In genomic region chr6:13873959-13874358, GRCm38 (mm10) we compare ENCODE assay signal across 31 mouse cellular contexts. TPM values are rescaled to one million over a fixed set of nuclear protein-coding genes. Genes with fewer than 3 reads are reported as not detected.
DNase-seq lines count a peak whose midpoint lies in the region; ATAC-seq and TF ChIP-seq lines count a peak whose summit lies in the region.
"Had no signal": no experiment of that assay in that cellular context is flagged by ENCODE, and none has a peak within 500 bp of the region (broad histone marks: within the 10 kb centered on the region; RNA-seq: fewer than 3 reads in every experiment).

No protein-coding gene starts in this region.

- TF ChIP-seq POLR2A in lung, adult 2 months (IDR thresholded peaks at IDR 0.05; ENCODE audit: borderline replicate concordance, extremely low read depth, low read depth, low read length), result no peak
- no peak for TF ChIP-seq POLR2A in bone marrow macrophage, adult 2 months (IDR thresholded peaks at IDR 0.05; ENCODE audit: borderline replicate concordance, low read depth, low read length)

- WGBS in lung, adult 2 months, result 81% methylated on average over 2 of the region's 2 CpGs
- 94% methylated on average over 2 of the region's 2 CpGs for WGBS in forebrain, embryonic 14.5 days
- WGBS in embryonic facial prominence, embryonic 10.5 days, result 84% methylated on average over 2 of the region's 2 CpGs

- peak; percentile 70 for ATAC-seq in granulocyte monocyte progenitor cell, adult 5-6 weeks (replicated peaks; ENCODE audit: poor library complexity, severe bottlenecking)
- ATAC-seq in monocyte, adult 5-6 weeks (replicated peaks; ENCODE audit: insufficient number of reproducible peaks, low FRiP score, low TSS enrichment, poor library complexity, severe bottlenecking), result 0 out of 2 replicates have a peak, but pooled peaks have one; percentile 24
- no peak for ATAC-seq in forebrain, embryonic 14.5 days
- ATAC-seq: forebrain, embryonic 16.5 days; hindbrain, embryonic 16.5 days; Patski had no signal

- peak; percentile 11 for DNase-seq in lung, postnatal 25 days (ENCODE audit: low spot score)
- DNase-seq in lung, adult 2 months, result no peak
- no peak for DNase-seq in forebrain, embryonic 14.5 days (ENCODE audit: low spot score)
- DNase-seq in embryonic facial prominence, embryonic 10.5 days (ENCODE audit: low spot score), result no peak
- DNase-seq: adrenal gland, postnatal 14 days; cerebellum, adult 8-10 months; cerebellum, postnatal 25 days; gastrocnemius, adult 2 months; gastrocnemius, postnatal 36 days; heart, adult 2 months; heart, postnatal 14 days; kidney, adult 2 months; kidney, postnatal 4 days; layer of hippocampus, postnatal 36 days; left cerebral cortex, postnatal 4 days; liver, embryonic 13.5 days; midbrain, embryonic 14.5 days; thymus, postnatal 4 days had no signal

- no peaks in the 10 kb centered on the region for H3K27me3 ChIP-seq in forebrain, embryonic 14.5 days (replicated peaks; ENCODE audit: control insufficient read depth, insufficient read depth, low read length)
- H3K27me3 ChIP-seq in embryonic facial prominence, embryonic 10.5 days (replicated peaks; ENCODE audit: low read depth, poor library complexity, severe bottlenecking), result no peaks in the 10 kb centered on the region
- H3K27me3 ChIP-seq: CH12.LX; embryonic facial prominence, embryonic 12.5 days; liver, embryonic 13.5 days; lung, embryonic 15.5 days; neural tube, embryonic 12.5 days; Patski had no signal

- H3K4me2 ChIP-seq in forebrain, embryonic 14.5 days (ENCODE audit: low read length), result no peak overlapping the region
- H3K4me2 ChIP-seq: embryonic facial prominence, embryonic 12.5 days; liver, embryonic 13.5 days; lung, embryonic 15.5 days; neural tube, embryonic 12.5 days had no signal

- no peaks in the 10 kb centered on the region for H3K9me3 ChIP-seq in forebrain, embryonic 14.5 days (replicated peaks; ENCODE audit: control insufficient read depth, low read length)
- no peaks in the 10 kb centered on the region for H3K9me3 ChIP-seq in embryonic facial prominence, embryonic 10.5 days
- H3K9me3 ChIP-seq: embryonic facial prominence, embryonic 12.5 days; forebrain, embryonic 10.5 days; hindbrain, embryonic 10.5 days; liver, embryonic 13.5 days; lung, embryonic 15.5 days; neural tube, embryonic 12.5 days had no signal

- H3K4me1 ChIP-seq in lung, adult 2 months (ENCODE audit: control insufficient read depth, insufficient read depth, low read length), result no peaks in the 10 kb centered on the region; the same call in 1 of the 2 replicates
- peaks cover 8% of the 10 kb centered on the region for H3K4me1 ChIP-seq in bone marrow macrophage, adult 2 months (ENCODE audit: control insufficient read depth, insufficient read depth, low read length)
- H3K4me1 ChIP-seq in forebrain, embryonic 14.5 days (ENCODE audit: control insufficient read depth, insufficient read depth, low read length), result peaks cover 7% of the 10 kb centered on the region; the same call in 1 of the 2 replicates
- H3K4me1 ChIP-seq in embryonic facial prominence, embryonic 10.5 days, result peaks cover 6% of the 10 kb centered on the region
- H3K4me1 ChIP-seq: neural tube, embryonic 12.5 days had no signal

- no peak for TF ChIP-seq CTCF in lung, adult 2 months (IDR thresholded peaks at IDR 0.05; ENCODE audit: insufficient read depth, low read length)
- no peak for TF ChIP-seq CTCF in bone marrow macrophage, adult 2 months (IDR thresholded peaks at IDR 0.05; ENCODE audit: low read depth, low read length)

- peak overlapping the region; percentile 19; the same call in 1 of the 2 replicates for H3K27ac ChIP-seq in bone marrow macrophage, adult 2 months (ENCODE audit: insufficient read depth, low read depth, low read length)
- no peak overlapping the region for H3K27ac ChIP-seq in forebrain, embryonic 14.5 days (ENCODE audit: low read depth, low read length)
- H3K27ac ChIP-seq in embryonic facial prominence, embryonic 10.5 days (replicated peaks), result no peak overlapping the region
- H3K27ac ChIP-seq: embryonic facial prominence, embryonic 12.5 days; forebrain, embryonic 10.5 days; gastrocnemius, adult 2 months; heart, adult 2 months; hindbrain, embryonic 10.5 days; kidney, postnatal 0 days; liver, embryonic 13.5 days; lung, embryonic 15.5 days; neural tube, embryonic 12.5 days had no signal

- H3K36me3 ChIP-seq in forebrain, embryonic 14.5 days (ENCODE audit: control insufficient read depth, insufficient read depth, low read length), result no peaks in the 10 kb centered on the region
- 0 out of 2 replicates have a peak, but pooled peaks cover 1% of the 10 kb centered on the region for H3K36me3 ChIP-seq in embryonic facial prominence, embryonic 10.5 days (replicated peaks)
- H3K36me3 ChIP-seq: embryonic facial prominence, embryonic 12.5 days; forebrain, embryonic 10.5 days; hindbrain, embryonic 10.5 days; lung, embryonic 15.5 days; neural tube, embryonic 12.5 days had no signal

- H3K4me3 ChIP-seq in lung, adult 2 months (replicated peaks; ENCODE audit: extremely low read depth, low read depth, low read length), result no peak overlapping the region
- H3K4me3 ChIP-seq in bone marrow macrophage, adult 2 months (ENCODE audit: insufficient read depth, low read length), result no peak overlapping the region
- no peak overlapping the region for H3K4me3 ChIP-seq in forebrain, embryonic 14.5 days (ENCODE audit: low read depth, low read length)
- no peak overlapping the region for H3K4me3 ChIP-seq in embryonic facial prominence, embryonic 10.5 days
- H3K4me3 ChIP-seq: embryonic facial prominence, embryonic 12.5 days; forebrain, embryonic 10.5 days; gastrocnemius, adult 2 months; heart, adult 2 months; hindbrain, embryonic 10.5 days; liver, embryonic 13.5 days; lung, embryonic 15.5 days; neural tube, embryonic 12.5 days had no signal

- H3K9ac ChIP-seq in forebrain, embryonic 14.5 days (ENCODE audit: low read length), result no peak overlapping the region
- H3K9ac ChIP-seq: embryonic facial prominence, embryonic 12.5 days; liver, embryonic 13.5 days; lung, embryonic 15.5 days; neural tube, embryonic 12.5 days had no signal

RNA-seq across cellular contexts. Expression of gene 2610001J05Rik, which starts 2.6 kb away (rescaled TPM):
- polyA plus RNA-seq in lung, adult 2 months (2012; rRNA removed), result 25.6 and 57.8 TPM in 2 replicates
- 152 and 158 TPM in 2 replicates for polyA plus RNA-seq in bone marrow macrophage, adult 2 months (2012; ENCODE audit: insufficient read depth, insufficient read length, missing spikeins)
- 55.4 and 67.5 TPM in 2 replicates for total RNA-seq in granulocyte monocyte progenitor cell, adult 5-6 weeks (2014; fragmentation: Nextera tagmentation)
- 87.8 and 102 TPM in 2 replicates for total RNA-seq in granulocyte monocyte progenitor cell, adult 5-6 weeks (2017)
- total RNA-seq in monocyte, adult 5-6 weeks (2017), result 64.0 to 80.9 TPM (median 67.1 TPM) in 3 replicates
- 73.0 and 76.9 TPM in 2 replicates for polyA plus RNA-seq in forebrain, embryonic 14.5 days (2014; fragmentation: Nextera tagmentation; extraction: Ambion mirVana)
- 86.5 and 90.9 TPM in 2 replicates for polyA plus RNA-seq in embryonic facial prominence, embryonic 10.5 days (2016; fragmentation: Nextera tagmentation; extraction: Ambion mirVana)

RNA-seq across cellular contexts. Expression of gene Gpr85, which starts 34.2 kb away (rescaled TPM):
- 0.22 and 0.35 TPM in 2 replicates for polyA plus RNA-seq in lung, adult 2 months (2012; rRNA removed)
- 6.7 and 9.7 TPM in 2 replicates for polyA plus RNA-seq in bone marrow macrophage, adult 2 months (2012; ENCODE audit: insufficient read depth, insufficient read length, missing spikeins)
- total RNA-seq in granulocyte monocyte progenitor cell, adult 5-6 weeks (2014; fragmentation: Nextera tagmentation), result not detected in 2 replicates
- 1.2 and 2.5 TPM in 2 replicates for total RNA-seq in granulocyte monocyte progenitor cell, adult 5-6 weeks (2017)
- total RNA-seq in monocyte, adult 5-6 weeks (2017), result not detected in 3 replicates
- 113 and 142 TPM in 2 replicates for polyA plus RNA-seq in forebrain, embryonic 14.5 days (2014; fragmentation: Nextera tagmentation; extraction: Ambion mirVana)
- polyA plus RNA-seq in embryonic facial prominence, embryonic 10.5 days (2016; fragmentation: Nextera tagmentation; extraction: Ambion mirVana), result 4.0 and 4.4 TPM in 2 replicates
- total RNA-seq: gastrocnemius, postnatal 36 days had no signal

Comparison
In these comparisons a context has a peak if more than half of its experiments do, and no peak if none do; other contexts are left out.
1. RNA of gene Gpr85, which starts 34.2 kb away (polyA plus RNA-seq): 113 to 142 TPM in forebrain, embryonic 14.5 days; 6.7 to 9.7 TPM in bone marrow macrophage, adult 2 months, 4.0 to 4.4 TPM in embryonic facial prominence, embryonic 10.5 days and 0.22 to 0.35 TPM in lung, adult 2 months; every median in the first group is over 10 times any median in the second.